Mouse (Mus musculus): ENCODE measurements at regions not wholly inside any gene's neighbourhood (a gene's known extent, or its start where the extent isn't known, plus 50 kb on each side); places are given as distances from the start of the nearest gene placed in this dataset.

DNA sequence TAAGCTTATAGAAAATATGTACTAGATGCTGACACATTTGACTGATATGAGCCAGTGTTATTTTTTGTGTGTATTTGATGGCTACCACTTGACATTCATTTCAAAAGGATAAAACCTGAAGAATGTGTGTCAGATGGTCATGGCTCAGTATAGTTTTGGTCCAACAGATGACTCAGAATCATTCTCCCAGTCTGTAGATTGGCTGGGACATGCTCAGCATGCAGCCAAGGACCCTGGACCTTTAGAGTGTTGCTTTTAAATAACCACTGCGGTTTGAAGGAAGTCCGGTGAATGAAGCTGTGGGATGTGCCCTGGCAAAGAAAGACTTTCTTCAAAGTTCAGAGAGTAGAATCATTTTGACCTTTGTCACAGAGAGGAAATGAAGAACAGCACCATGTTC is 584.6 kb downstream of the Gm43517 start:
- no peak overlapping the region for H3K4me2 ChIP-seq (ENCODE audit: low read depth, low read length, severe bottlenecking)
- ATAC-seq (replicated peaks; ENCODE audit: low FRiP score) (no peak), DNase-seq (ENCODE audit: low spot score) (no peak)
- WGBS = 20% methylated on average over 2 of the region's 2 CpGs
- 0 out of 2 replicates have a peak, but pooled peaks cover 2% of the 10 kb centered on the region for H3K4me1 ChIP-seq (replicated peaks; ENCODE audit: control insufficient read depth, insufficient read depth, low read length)
- H3K4me3 ChIP-seq (ENCODE audit: low read depth, low read length) = no peak overlapping the region
- no peaks in the 10 kb centered on the region; the same call in 1 of the 2 replicates for H3K27me3 ChIP-seq (ENCODE audit: control insufficient read depth, insufficient read depth, low read length)
- H3K9ac ChIP-seq (ENCODE audit: low read length) = no peak overlapping the region
- H3K27ac ChIP-seq (ENCODE audit: low read depth, low read length) = no peak overlapping the region
- no peaks in the 10 kb centered on the region for H3K9me3 ChIP-seq (ENCODE audit: control insufficient read depth, low read length)
- H3K36me3 ChIP-seq (ENCODE audit: control insufficient read depth, insufficient read depth, low read length) = no peaks in the 10 kb centered on the region

DNA sequence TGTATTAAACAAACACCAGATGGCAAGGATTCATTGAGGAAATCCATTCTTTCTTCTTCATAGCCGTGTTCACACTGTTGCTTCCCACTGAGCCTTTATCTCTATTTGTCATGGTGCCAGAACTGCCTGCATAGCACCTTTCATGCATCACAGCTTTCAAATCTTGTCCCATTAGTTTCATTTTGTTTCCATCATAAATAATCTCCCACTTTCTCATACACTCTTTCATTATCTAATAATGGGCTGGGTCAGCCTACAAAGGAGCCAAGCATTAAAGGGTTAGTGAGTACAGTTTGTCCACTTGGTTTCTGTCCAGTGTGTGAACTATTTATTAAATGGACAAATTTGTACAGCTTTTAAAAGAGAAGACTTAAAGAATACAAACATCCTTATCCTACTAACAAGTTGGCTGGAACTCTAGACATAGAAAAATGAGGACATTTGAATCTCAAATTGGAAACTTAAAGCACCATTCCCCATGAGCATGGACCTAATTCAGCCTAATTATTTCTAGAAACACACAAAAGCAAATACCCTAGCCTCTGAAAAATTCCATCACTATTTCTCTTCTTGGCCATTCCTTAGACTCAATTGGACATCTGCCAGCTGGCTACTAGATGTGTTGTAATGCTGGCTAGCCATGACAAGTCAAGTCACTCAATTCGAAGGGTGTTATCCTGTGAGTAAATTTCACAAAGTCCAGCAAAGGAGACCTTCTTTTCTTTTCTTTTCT is 589.8 kb downstream of the Gm43517 start:
- WGBS = 13% methylated on average over 2 of the region's 2 CpGs
- H3K36me3 ChIP-seq (ENCODE audit: control insufficient read depth, insufficient read depth, low read length) = no peaks in the 10 kb centered on the region
- H3K4me1 ChIP-seq (replicated peaks; ENCODE audit: control insufficient read depth, insufficient read depth, low read length) = 0 out of 2 replicates have a peak, but pooled peaks cover 3% of the 10 kb centered on the region
- H3K4me2 ChIP-seq (ENCODE audit: low read depth, low read length, severe bottlenecking) = no peak overlapping the region
- H3K9ac ChIP-seq (ENCODE audit: low read length) = no peak overlapping the region
- H3K27ac ChIP-seq (ENCODE audit: low read depth, low read length) = no peak overlapping the region
- H3K27me3 ChIP-seq (ENCODE audit: control insufficient read depth, insufficient read depth, low read length) = no peaks in the 10 kb centered on the region; the same call in 1 of the 2 replicates
- no peak overlapping the region for H3K4me3 ChIP-seq (ENCODE audit: low read depth, low read length)
- no peak for DNase-seq (ENCODE audit: low spot score)
- no peaks in the 10 kb centered on the region for H3K9me3 ChIP-seq (ENCODE audit: control insufficient read depth, low read length)
- peak; percentile 72 for ATAC-seq (replicated peaks; ENCODE audit: low FRiP score)

DNA sequence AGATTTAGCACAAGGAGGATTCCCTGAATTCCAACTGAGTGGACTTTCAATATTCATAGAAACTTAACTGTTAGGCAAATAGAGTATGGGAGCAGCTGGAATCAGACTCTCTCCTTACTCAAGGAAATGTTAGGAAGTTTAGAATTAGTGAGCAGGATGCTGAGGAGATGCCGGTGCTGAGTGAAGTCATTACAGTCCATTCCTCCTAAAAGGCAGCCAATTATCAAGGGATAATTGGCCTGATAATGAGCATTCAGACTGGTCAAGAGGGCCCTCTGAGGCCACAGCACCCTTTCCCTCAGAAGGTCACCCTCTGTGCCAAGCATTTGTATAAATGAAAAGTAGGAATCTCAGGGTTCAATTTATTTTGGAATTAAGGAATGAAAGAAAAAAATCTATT is 590.6 kb downstream of the Gm43517 start:
- ATAC-seq (replicated peaks; ENCODE audit: low FRiP score) (peak; percentile 55; the same call in 1 of the 2 replicates), DNase-seq (ENCODE audit: low spot score) (no peak)
- Histone ChIP-seq H3K4me2 (ENCODE audit: low read depth, low read length, severe bottlenecking) (no peak overlapping the region), H3K4me1 (replicated peaks; ENCODE audit: control insufficient read depth, insufficient read depth, low read length) (0 out of 2 replicates have a peak, but pooled peaks cover 3% of the 10 kb centered on the region), H3K4me3 (ENCODE audit: low read depth, low read length) (no peak overlapping the region), H3K27ac (ENCODE audit: low read depth, low read length) (no peak overlapping the region), H3K27me3 (ENCODE audit: control insufficient read depth, insufficient read depth, low read length) (no peaks in the 10 kb centered on the region; the same call in 1 of the 2 replicates), H3K36me3 (ENCODE audit: control insufficient read depth, insufficient read depth, low read length) (no peaks in the 10 kb centered on the region), H3K9me3 (ENCODE audit: control insufficient read depth, low read length) (no peaks in the 10 kb centered on the region), H3K9ac (ENCODE audit: low read length) (no peak overlapping the region)
- 17% methylated on average over 1 of the region's 1 CpGs for WGBS

DNA sequence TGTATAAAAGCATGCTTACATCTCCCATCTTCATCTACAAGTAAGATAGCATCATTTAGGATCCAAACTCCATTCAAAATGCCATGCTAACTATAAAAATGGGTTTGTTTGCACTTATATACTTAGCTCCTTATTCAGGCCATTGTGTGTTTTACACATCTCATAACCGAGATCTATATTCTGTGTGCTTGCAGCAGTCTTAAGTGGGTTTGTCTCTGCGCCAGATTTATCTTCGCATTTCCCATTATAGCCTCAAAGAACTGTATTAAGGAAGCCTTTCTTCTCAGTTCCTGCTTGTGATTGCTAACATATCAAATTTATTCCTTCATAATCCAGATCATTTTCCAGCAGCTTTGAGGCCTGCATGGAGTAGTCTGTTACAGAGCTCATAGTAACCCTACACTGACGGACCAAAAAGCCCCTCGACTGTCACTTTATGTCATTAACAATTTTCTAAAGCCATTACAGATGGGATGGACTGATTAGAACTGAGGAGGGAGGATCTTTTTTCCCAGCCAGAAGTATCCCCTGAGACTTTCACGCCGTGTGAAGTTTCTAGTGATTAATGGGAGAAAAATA is 607.6 kb downstream of the Gm43517 start:
- no peak overlapping the region for H3K4me2 ChIP-seq (ENCODE audit: low read depth, low read length, severe bottlenecking)
- ATAC-seq (replicated peaks; ENCODE audit: low FRiP score) (no peak), DNase-seq (ENCODE audit: low spot score) (no peak)
- H3K27ac ChIP-seq (ENCODE audit: low read depth, low read length) = no peak overlapping the region
- H3K9me3 ChIP-seq (ENCODE audit: control insufficient read depth, low read length) = no peaks in the 10 kb centered on the region
- H3K27me3 ChIP-seq (ENCODE audit: control insufficient read depth, insufficient read depth, low read length) = no peaks in the 10 kb centered on the region
- no peaks in the 10 kb centered on the region for H3K36me3 ChIP-seq (ENCODE audit: control insufficient read depth, insufficient read depth, low read length)
- no peak overlapping the region for H3K4me3 ChIP-seq (ENCODE audit: low read depth, low read length)
- H3K4me1 ChIP-seq (replicated peaks; ENCODE audit: control insufficient read depth, insufficient read depth, low read length) = no peaks in the 10 kb centered on the region
- H3K9ac ChIP-seq (ENCODE audit: low read length) = no peak overlapping the region
- WGBS = 79% methylated on average over 7 of the region's 7 CpGs

DNA sequence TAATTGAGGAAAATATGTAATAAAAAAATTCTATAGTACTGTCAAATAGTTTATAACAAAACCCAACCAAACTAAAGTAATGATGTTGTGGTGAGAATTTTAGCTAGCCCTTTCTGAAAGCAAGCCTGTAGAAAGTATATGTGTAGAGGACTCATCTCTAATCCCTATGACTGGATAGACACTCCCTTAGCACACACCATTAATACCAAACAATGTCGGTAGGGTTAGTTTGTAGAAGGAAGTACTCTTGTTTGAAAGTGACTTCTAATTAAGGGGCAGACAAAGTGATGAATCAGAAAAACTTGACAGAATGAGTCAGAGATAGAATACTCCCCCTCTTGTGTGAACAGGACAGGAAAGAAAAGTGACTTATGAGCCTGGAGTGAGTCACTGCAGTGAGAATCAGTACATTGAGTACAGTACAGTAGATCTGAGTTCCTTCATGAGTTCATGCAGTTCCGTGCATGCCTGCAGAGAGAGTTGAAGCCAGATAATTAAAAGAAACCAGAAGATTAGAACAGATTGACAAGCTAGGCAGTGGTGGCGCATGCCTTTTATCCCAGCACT is 610.0 kb downstream of the Prkd1 start:
- DNase-seq (ENCODE audit: low spot score) (no peak), ATAC-seq (replicated peaks; ENCODE audit: low FRiP score) (no peak)
- H3K4me2 ChIP-seq (ENCODE audit: low read depth, low read length, severe bottlenecking) = no peak overlapping the region
- H3K27me3 ChIP-seq (ENCODE audit: control insufficient read depth, insufficient read depth, low read length) = no peaks in the 10 kb centered on the region
- H3K36me3 ChIP-seq (ENCODE audit: control insufficient read depth, insufficient read depth, low read length) = no peaks in the 10 kb centered on the region
- no peak overlapping the region for H3K27ac ChIP-seq (ENCODE audit: low read depth, low read length)
- no peak overlapping the region for H3K4me3 ChIP-seq (ENCODE audit: low read depth, low read length)
- H3K9me3 ChIP-seq (ENCODE audit: control insufficient read depth, low read length) = no peaks in the 10 kb centered on the region
- WGBS = 90% methylated on average over 3 of the region's 3 CpGs
- no peak overlapping the region for H3K9ac ChIP-seq (ENCODE audit: low read length)
- no peaks in the 10 kb centered on the region for H3K4me1 ChIP-seq (replicated peaks; ENCODE audit: control insufficient read depth, insufficient read depth, low read length)

DNA sequence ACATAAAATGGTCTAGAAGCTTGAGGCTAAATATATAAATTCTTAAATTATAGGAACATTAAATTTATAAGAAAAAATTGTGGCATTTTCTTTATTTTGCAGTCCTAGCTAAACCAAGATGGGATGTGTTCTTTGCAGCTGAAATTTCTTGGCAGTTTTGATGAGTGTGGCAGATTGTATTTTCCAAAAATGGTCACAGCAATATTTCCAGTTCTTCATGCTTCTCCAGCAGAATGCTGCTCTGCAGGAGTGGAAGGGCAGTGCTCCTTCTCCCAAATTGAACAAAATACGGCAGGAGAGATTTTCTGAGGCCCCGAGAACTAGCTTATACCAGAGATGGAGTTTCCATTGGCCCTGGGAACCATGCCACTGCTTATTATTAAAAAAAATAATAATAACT is 587.6 kb downstream of the Prkd1 start:
- no peaks in the 10 kb centered on the region for H3K9me3 ChIP-seq (ENCODE audit: control insufficient read depth, low read length)
- WGBS = 85% methylated on average over 2 of the region's 2 CpGs

DNA sequence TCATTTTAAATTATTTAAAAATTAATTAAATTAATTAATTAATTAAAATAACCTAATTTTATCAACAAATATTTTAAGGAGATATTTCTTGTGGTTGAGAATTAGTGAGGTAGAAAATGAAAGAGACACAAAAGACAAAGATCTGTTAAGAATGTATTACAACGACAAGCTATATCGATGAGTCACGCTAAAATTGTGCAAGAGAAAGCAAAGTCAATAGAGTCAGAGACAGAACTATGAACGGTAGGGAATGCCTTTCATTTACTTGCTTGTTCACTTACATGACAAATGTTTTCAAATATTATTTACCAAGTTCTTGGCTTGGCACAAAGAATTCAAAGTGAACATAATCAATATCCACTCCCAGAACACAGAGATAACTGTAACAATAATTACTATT is 582.5 kb downstream of the Prkd1 start:
- Histone ChIP-seq H3K36me3 (ENCODE audit: control insufficient read depth, insufficient read depth, low read length) (no peaks in the 10 kb centered on the region), H3K27me3 (ENCODE audit: control insufficient read depth, insufficient read depth, low read length) (no peaks in the 10 kb centered on the region), H3K27ac (ENCODE audit: low read depth, low read length) (no peak overlapping the region), H3K9ac (ENCODE audit: low read length) (no peak overlapping the region), H3K4me1 (replicated peaks; ENCODE audit: control insufficient read depth, insufficient read depth, low read length) (no peaks in the 10 kb centered on the region), H3K4me2 (ENCODE audit: low read depth, low read length, severe bottlenecking) (no peak overlapping the region), H3K9me3 (ENCODE audit: control insufficient read depth, low read length) (no peaks in the 10 kb centered on the region), H3K4me3 (ENCODE audit: low read depth, low read length) (no peak overlapping the region)
- DNase-seq (ENCODE audit: low spot score) = no peak
- 92% methylated on average over 4 of the region's 4 CpGs for WGBS
- ATAC-seq (replicated peaks; ENCODE audit: low FRiP score) = no peak

More for the DNA sequence above, 587.6 kb downstream of the Prkd1 start:
- no peaks in the 10 kb centered on the region for H3K36me3 ChIP-seq (ENCODE audit: control insufficient read depth, insufficient read depth, low read length)
- H3K27ac ChIP-seq (ENCODE audit: low read depth, low read length) = no peak overlapping the region
- no peak for DNase-seq (ENCODE audit: low spot score)
- H3K9ac ChIP-seq (ENCODE audit: low read length) = no peak overlapping the region
- no peaks in the 10 kb centered on the region for H3K27me3 ChIP-seq (ENCODE audit: control insufficient read depth, insufficient read depth, low read length)
- H3K4me3 ChIP-seq (ENCODE audit: low read depth, low read length) = no peak overlapping the region
- no peak for ATAC-seq (replicated peaks; ENCODE audit: low FRiP score)
- H3K4me2 ChIP-seq (ENCODE audit: low read depth, low read length, severe bottlenecking) = no peak overlapping the region
- no peaks in the 10 kb centered on the region for H3K4me1 ChIP-seq (replicated peaks; ENCODE audit: control insufficient read depth, insufficient read depth, low read length)

DNA sequence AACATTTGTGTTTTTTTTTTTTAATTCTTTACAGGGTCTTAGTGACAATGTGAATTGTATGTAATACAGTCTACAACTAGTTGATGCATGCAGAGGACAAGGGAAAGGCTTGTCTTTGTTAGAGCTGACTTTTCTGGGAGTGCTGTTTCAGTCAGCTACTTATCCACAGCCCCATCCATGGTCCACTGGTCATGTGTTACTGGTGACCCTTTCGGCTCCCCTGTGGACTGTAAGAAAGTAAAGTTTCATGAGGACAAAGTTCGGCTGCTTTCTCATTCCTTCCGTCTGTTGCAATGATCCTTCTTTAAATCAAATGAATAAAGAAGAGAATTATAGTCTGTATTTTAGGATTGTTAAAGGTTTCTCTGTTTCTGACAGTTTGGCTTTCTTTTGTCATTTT is 577.1 kb downstream of the Prkd1 start:
- WGBS = 21% methylated on average over 3 of the region's 3 CpGs
- no peaks in the 10 kb centered on the region for H3K27me3 ChIP-seq (ENCODE audit: control insufficient read depth, insufficient read depth, low read length)

More for the DNA sequence above, 577.1 kb downstream of the Prkd1 start:
- H3K27ac ChIP-seq (ENCODE audit: low read depth, low read length) = no peak overlapping the region
- ATAC-seq (replicated peaks; ENCODE audit: low FRiP score) (no peak), DNase-seq (ENCODE audit: low spot score) (no peak)
- H3K4me3 ChIP-seq (ENCODE audit: low read depth, low read length) = no peak overlapping the region
- H3K4me2 ChIP-seq (ENCODE audit: low read depth, low read length, severe bottlenecking) = no peak overlapping the region
- no peaks in the 10 kb centered on the region for H3K36me3 ChIP-seq (ENCODE audit: control insufficient read depth, insufficient read depth, low read length)
- peaks cover 2% of the 10 kb centered on the region; the same call in 1 of the 2 replicates for H3K4me1 ChIP-seq (replicated peaks; ENCODE audit: control insufficient read depth, insufficient read depth, low read length)
- no peaks in the 10 kb centered on the region for H3K9me3 ChIP-seq (ENCODE audit: control insufficient read depth, low read length)
- no peak overlapping the region for H3K9ac ChIP-seq (ENCODE audit: low read length)
